Comparison of ENCODE assay signal across 25 mouse cellular contexts in the genomic region with DNA sequence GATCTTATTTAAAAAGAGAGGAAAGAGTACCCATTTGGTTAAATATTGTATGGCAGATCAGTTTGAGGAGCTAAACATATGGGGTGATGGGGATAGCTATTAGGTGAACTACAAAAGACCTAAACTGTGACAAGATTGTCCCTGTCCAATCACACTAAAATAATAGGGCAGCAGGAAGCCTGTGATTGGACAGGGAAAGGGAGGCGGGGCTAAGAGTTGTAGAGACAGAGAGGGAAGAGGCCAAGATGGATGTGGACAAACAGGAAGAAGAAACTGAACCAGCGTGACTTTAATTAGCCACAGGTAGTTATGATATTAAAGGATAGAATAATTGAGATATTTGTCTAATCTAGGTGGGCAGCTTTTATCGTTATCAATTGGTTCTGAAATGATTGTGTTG.
"Had no signal": no experiment of that assay in that cellular context is flagged by ENCODE, and none has a peak within 500 bp of the region (broad histone marks: within the 10 kb centered on the region; RNA-seq: fewer than 3 reads in every experiment).

No protein-coding gene starts in this region.

- H3K9ac ChIP-seq: embryonic facial prominence, embryonic 12.5 days; embryonic facial prominence, embryonic 13.5 days; embryonic facial prominence, embryonic 15.5 days; forebrain, embryonic 12.5 days; forebrain, embryonic 13.5 days; forebrain, embryonic 15.5 days; forebrain, postnatal 0 days had no signal

- H3K9me3 ChIP-seq: embryonic facial prominence, embryonic 10.5 days; embryonic facial prominence, embryonic 12.5 days; embryonic facial prominence, embryonic 13.5 days; embryonic facial prominence, embryonic 15.5 days; forebrain, embryonic 10.5 days; forebrain, embryonic 12.5 days; forebrain, embryonic 13.5 days; forebrain, embryonic 15.5 days; heart, embryonic 10.5 days had no signal

- H3K36me3 ChIP-seq: embryonic facial prominence, embryonic 10.5 days; embryonic facial prominence, embryonic 12.5 days; embryonic facial prominence, embryonic 13.5 days; embryonic facial prominence, embryonic 15.5 days; forebrain, embryonic 10.5 days; forebrain, embryonic 12.5 days; forebrain, embryonic 15.5 days; heart, embryonic 10.5 days had no signal

- H3K4me3 ChIP-seq: embryonic facial prominence, embryonic 10.5 days; embryonic facial prominence, embryonic 12.5 days; embryonic facial prominence, embryonic 13.5 days; embryonic facial prominence, embryonic 15.5 days; erythroblast, embryonic 14.5 days; forebrain, embryonic 10.5 days; forebrain, embryonic 12.5 days; forebrain, embryonic 13.5 days; forebrain, embryonic 15.5 days; gastrocnemius, adult 2 months; heart, adult 2 months; heart, embryonic 10.5 days had no signal

- H3K4me1 ChIP-seq: embryonic facial prominence, embryonic 15.5 days had no signal

- DNase-seq: cerebellum, adult 9-10 months; cerebellum, adult 9-11 months; cerebellum, postnatal 10 days; cerebellum, postnatal 14 days; cerebellum, postnatal 25 days; cerebellum, postnatal 36 days; embryo, embryonic 11 days; forebrain, postnatal 0 days; gastrocnemius, adult 2 months; gastrocnemius, postnatal 10 days; gastrocnemius, postnatal 14 days; gastrocnemius, postnatal 25 days; heart, adult 11 months; heart, adult 18-20 months; heart, adult 2 months had no signal

- H3K27ac ChIP-seq: embryonic facial prominence, embryonic 10.5 days; embryonic facial prominence, embryonic 12.5 days; embryonic facial prominence, embryonic 13.5 days; embryonic facial prominence, embryonic 15.5 days; forebrain, embryonic 10.5 days; forebrain, embryonic 12.5 days; forebrain, embryonic 13.5 days; forebrain, embryonic 15.5 days; gastrocnemius, adult 2 months; heart, adult 2 months; heart, embryonic 10.5 days had no signal

- H3K4me2 ChIP-seq: embryonic facial prominence, embryonic 12.5 days; embryonic facial prominence, embryonic 13.5 days; embryonic facial prominence, embryonic 15.5 days; forebrain, embryonic 12.5 days; forebrain, embryonic 13.5 days; forebrain, embryonic 15.5 days had no signal

- H3K27me3 ChIP-seq: embryonic facial prominence, embryonic 12.5 days; embryonic facial prominence, embryonic 13.5 days; embryonic facial prominence, embryonic 15.5 days; forebrain, embryonic 12.5 days; forebrain, embryonic 13.5 days; forebrain, embryonic 15.5 days had no signal
